Mouse (Mus musculus) lung, embryonic 14.5 days (tissue): ENCODE data around the gene Ankrd55. TPM values are rescaled to one million over a fixed set of nuclear protein-coding genes. Genes with fewer than 3 reads are reported as not detected.

Experiments used
- ATAC-seq: fragments of 200-750 bp; cut with Nextera tagmentation; 2 replicates; pipeline ENCODE4 v1.8.0; 2017; ENCODE audit warnings: mild to moderate bottlenecking, moderate TSS enrichment, moderate library complexity; ENCODE audit not compliant: insufficient read depth
- DNase-seq: peaks from one replicate; pipeline ENCODE4 v3.0.0-alpha.2; 2015
- H3K27ac ChIP-seq: fragments of 300-500 bp; sonication (generic); 2 replicates; pipeline ENCODE4 v1.5.1; 2014; ENCODE audit warnings: low read depth, mild to moderate bottlenecking, moderate library complexity
- H3K27me3 ChIP-seq: fragments of 300-500 bp; sonication (generic); 2 replicates; pipeline ENCODE4 v1.6.1; 2014; ENCODE audit warnings: low read length, control low read depth; ENCODE audit not compliant: insufficient read depth
- H3K36me3 ChIP-seq: fragments of 300-500 bp; sonication (generic); 2 replicates; pipeline ENCODE4 v1.6.1; 2014; ENCODE audit warnings: control low read depth; ENCODE audit not compliant: insufficient read depth
- H3K4me1 ChIP-seq: fragments of 300-500 bp; sonication (generic); 2 replicates; pipeline ENCODE4 v1.6.1; 2014; ENCODE audit warnings: antibody characterized with exemption, control low read depth; ENCODE audit not compliant: insufficient read depth
- H3K4me2 ChIP-seq: fragments of 300-500 bp; sonication (generic); 2 replicates; pipeline ENCODE4 v1.6.1; 2014; ENCODE audit warnings: mild to moderate bottlenecking
- H3K4me3 ChIP-seq: fragments of 300-500 bp; sonication (generic); 2 replicates; pipeline ENCODE4 v1.5.1; 2014; ENCODE audit warnings: low read depth, low read length
- H3K9ac ChIP-seq: fragments of 300-500 bp; sonication (generic); 2 replicates; pipeline ENCODE4 v1.6.1; 2014
- H3K9me3 ChIP-seq: fragments of 300-500 bp; sonication (generic); 2 replicates; pipeline ENCODE4 v1.6.1; 2016; ENCODE audit warnings: low read depth, low read length, control low read depth
- CTCF ChIP-seq: IDR thresholded peaks from 2 replicates; pipeline ENCODE4 v1.5.1; 2016; ENCODE audit warnings: antibody characterized with exemption, low read depth
- WGBS: fragments of 180-500 bp; shearing (Covaris S2); extraction: QIAGEN DNeasy Blood & Tissue Kit; methylation state at CpG from one replicate; pipeline ENCODE4 v1.1.7; 2014; 5-methylcytosine and 5-hydroxymethylcytosine counted together
- polyA plus RNA-seq: library from polyadenylated mRNA; unstranded; fragments of >200 nt; fragmentation: Nextera tagmentation; extraction: Ambion mirVana; gene quantifications from 2 replicates; pipeline ENCODE4 v1.2.1, GENCODE M21; 2014

Gene Ankrd55
- polyA plus RNA-seq, 1 experiment from 2014 or later: 0.18 TPM

DNA sequence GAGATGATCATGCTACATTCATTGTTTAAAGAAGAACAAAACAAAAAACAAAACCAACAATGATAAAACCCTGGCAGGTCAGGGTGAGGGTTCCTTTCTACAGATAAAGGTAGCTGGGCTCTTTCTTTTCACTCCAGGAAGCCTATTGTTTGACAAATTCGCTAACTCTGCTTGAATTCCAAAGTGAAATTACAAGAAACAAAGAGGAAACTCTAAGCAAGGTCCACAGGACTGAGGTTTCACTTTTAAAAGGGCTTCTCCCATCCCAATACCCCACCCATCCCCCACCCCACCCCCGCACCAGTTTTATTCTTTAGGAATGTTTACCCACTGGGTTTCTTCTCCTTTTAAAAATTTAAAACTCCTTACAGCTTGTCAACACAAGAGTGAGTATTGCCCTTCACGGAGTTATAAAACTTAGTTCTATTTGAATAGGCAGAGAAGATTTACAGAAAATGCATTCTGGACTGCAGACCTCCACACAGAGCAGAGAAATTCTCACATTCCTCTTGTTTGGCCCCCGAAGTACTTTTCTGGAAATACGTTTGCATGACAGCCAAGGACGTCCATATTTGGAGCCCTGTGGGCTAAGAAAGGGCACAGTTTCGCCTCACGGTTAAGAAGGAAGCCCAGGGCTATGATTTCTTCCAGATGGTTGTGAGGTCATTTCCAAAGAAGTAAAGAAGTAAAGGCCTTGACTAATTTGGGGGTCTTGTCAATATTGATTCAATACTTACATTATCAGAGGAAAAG lies 128.3 kb downstream of the Ankrd55 start:
- Histone ChIP-seq H3K9me3 (no peaks in the 10 kb centered on the region), H3K9ac (no peak overlapping the region; the same call in 1 of the 2 replicates), H3K27me3 (no peaks in the 10 kb centered on the region), H3K4me3 (no peak overlapping the region), H3K4me1 (peaks cover 11% of the 10 kb centered on the region; the same call in 1 of the 2 replicates), H3K36me3 (no peaks in the 10 kb centered on the region), H3K4me2 (peak overlapping the region; percentile 36), H3K27ac (peak overlapping the region; percentile 63)
- no peak for TF ChIP-seq CTCF
- 10% methylated on average over 8 of the region's 8 CpGs for WGBS
- peak; percentile 68 for DNase-seq
- peak; percentile 76 for ATAC-seq

DNA sequence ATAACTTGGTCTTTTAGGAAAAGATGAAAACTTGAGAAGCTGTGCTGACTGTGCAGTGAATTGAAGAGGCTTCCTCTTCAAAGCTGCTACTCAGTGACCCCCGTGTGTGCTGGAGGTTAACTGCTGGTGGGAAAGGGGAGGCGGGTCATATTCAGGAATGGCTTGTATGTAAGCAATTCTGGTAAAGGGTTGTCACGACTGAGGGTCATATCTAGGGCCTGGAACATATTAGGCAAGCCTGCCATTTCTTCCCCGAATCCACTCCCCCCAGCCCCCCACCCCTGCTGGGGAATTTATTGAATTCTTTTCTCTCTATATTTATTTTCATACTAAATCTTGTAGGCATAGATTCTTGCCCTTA lies 128.9 kb downstream of the Ankrd55 start:
- no peak overlapping the region; the same call in 1 of the 2 replicates for H3K4me2 ChIP-seq
- H3K9ac ChIP-seq: no peak overlapping the region
- 15% methylated on average over 4 of the region's 4 CpGs for WGBS
- no peak for TF ChIP-seq CTCF
- H3K4me3 ChIP-seq: no peak overlapping the region
- no peaks in the 10 kb centered on the region for H3K9me3 ChIP-seq
- no peaks in the 10 kb centered on the region for H3K36me3 ChIP-seq
- peaks cover 11% of the 10 kb centered on the region; the same call in 1 of the 2 replicates for H3K4me1 ChIP-seq
- DNase-seq (peak; percentile 47), ATAC-seq (peak; percentile 47; the same call in 1 of the 2 replicates)
- peak overlapping the region; percentile 63 for H3K27ac ChIP-seq
- H3K27me3 ChIP-seq: no peaks in the 10 kb centered on the region

DNA sequence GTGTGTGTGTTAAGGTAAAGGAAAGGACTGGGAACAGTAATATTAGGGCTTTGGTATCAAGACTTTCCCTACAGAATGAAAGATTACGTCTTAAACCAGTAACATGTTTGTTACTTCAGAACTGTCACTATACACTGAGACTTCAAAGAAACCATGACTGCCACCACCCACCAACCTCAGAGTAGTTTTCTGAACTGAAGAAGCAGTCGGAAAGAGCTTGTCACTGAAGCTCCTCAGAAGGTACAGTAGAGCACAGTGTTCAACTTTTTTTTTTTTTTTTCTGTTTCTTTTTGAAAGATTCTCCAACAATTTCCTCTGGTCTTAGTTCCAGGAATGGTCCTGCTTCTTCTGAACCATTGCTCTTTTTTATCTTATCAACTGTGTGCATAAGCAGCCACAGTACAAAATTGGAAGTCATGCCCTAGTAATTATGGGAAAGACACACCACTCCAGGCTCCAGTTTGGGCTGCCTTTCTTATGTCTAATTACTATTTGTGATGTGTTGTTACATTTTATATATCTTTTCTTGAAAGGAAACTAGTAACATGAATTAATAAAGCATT lies 129.7 kb downstream of the Ankrd55 start:
- H3K4me2 ChIP-seq: no peak overlapping the region
- no peaks in the 10 kb centered on the region for H3K9me3 ChIP-seq
- H3K36me3 ChIP-seq: no peaks in the 10 kb centered on the region
- ATAC-seq: no peak
- 56% methylated on average over 2 of the region's 2 CpGs for WGBS
- no peaks in the 10 kb centered on the region for H3K27me3 ChIP-seq
- no peak for DNase-seq
- TF ChIP-seq CTCF: no peak
- H3K4me3 ChIP-seq: no peak overlapping the region
- H3K4me1 ChIP-seq: peaks cover 11% of the 10 kb centered on the region; the same call in 1 of the 2 replicates
- H3K9ac ChIP-seq: no peak overlapping the region
- H3K27ac ChIP-seq: no peak overlapping the region

DNA sequence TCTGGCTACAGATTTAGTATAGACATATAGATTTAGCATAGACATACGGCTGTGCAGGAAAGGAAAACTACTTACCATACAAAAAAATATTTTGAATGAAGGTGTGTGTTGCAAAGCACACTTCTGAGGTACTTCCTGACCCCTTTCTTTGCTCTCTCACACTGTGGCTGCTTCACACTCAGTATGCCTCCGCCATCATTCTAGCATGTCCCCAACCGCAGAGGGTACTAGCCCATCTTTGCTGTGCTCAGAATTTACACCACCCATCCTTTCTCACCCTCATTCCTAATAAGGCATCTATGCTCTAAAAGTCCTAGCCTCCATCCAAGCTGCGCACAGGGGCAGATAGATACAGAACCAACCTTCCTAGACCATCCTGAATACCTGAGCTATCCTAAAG lies 130.3 kb downstream of the Ankrd55 start:
- no peak overlapping the region for H3K9ac ChIP-seq
- DNase-seq: no peak
- 85% methylated on average over 4 of the region's 4 CpGs for WGBS
- ATAC-seq: no peak
- no peak overlapping the region for H3K27ac ChIP-seq
- peaks cover 11% of the 10 kb centered on the region; the same call in 1 of the 2 replicates for H3K4me1 ChIP-seq
- H3K36me3 ChIP-seq: no peaks in the 10 kb centered on the region
- no peaks in the 10 kb centered on the region for H3K9me3 ChIP-seq
- TF ChIP-seq CTCF: no peak
- no peak overlapping the region for H3K4me3 ChIP-seq
- no peak overlapping the region for H3K4me2 ChIP-seq
- H3K27me3 ChIP-seq: no peaks in the 10 kb centered on the region

DNA sequence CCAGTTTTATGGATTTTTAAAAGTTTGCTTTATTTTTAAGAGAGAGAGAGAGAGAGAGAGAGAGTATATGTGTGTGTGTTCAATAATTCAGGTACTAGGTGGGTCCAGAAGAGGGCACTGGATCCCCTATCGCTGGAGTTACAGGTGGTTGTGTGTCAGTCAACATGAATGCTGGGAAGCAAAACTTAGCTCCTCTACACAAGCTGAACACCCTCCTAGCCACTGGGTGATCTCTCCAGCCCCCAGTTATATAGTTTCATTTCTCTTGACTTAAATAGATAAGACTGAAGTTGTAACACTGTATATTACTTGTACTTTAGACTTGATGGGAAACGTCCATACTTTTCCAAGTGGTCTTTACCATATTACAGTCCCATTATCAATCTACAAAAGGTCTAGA lies 136.0 kb downstream of the Ankrd55 start:
- no peak overlapping the region for H3K4me2 ChIP-seq
- no peaks in the 10 kb centered on the region for H3K27me3 ChIP-seq
- 82% methylated on average over 2 of the region's 2 CpGs for WGBS
- no peak overlapping the region for H3K27ac ChIP-seq
- H3K4me3 ChIP-seq: no peak overlapping the region
- no peaks in the 10 kb centered on the region for H3K4me1 ChIP-seq
- H3K9ac ChIP-seq: no peak overlapping the region
- H3K9me3 ChIP-seq: no peaks in the 10 kb centered on the region
- ATAC-seq: no peak
- no peaks in the 10 kb centered on the region for H3K36me3 ChIP-seq
- TF ChIP-seq CTCF: no peak
- DNase-seq: no peak

DNA sequence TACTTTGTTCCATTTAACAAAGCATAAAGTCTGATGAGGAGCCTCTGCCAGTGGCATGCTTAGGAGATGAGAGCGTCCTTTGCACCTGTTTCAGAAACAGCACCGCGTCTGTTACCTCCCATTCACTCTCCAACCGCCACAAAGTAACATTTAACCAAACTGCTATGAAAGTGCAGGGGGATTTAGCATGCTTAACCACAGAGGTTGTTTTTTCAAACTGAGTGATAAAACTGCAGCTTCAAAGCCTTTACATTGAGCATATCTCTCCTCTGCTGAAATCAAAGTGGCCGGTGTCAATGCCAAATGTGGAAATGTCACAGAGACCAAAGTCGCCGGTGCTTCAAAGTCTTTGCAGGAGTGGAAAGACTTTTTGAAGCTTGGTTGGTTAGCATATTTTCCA lies 136.4 kb downstream of the Ankrd55 start:
- no peak for DNase-seq
- 52% methylated on average over 7 of the region's 7 CpGs for WGBS
- no peak overlapping the region for H3K4me2 ChIP-seq

DNA sequence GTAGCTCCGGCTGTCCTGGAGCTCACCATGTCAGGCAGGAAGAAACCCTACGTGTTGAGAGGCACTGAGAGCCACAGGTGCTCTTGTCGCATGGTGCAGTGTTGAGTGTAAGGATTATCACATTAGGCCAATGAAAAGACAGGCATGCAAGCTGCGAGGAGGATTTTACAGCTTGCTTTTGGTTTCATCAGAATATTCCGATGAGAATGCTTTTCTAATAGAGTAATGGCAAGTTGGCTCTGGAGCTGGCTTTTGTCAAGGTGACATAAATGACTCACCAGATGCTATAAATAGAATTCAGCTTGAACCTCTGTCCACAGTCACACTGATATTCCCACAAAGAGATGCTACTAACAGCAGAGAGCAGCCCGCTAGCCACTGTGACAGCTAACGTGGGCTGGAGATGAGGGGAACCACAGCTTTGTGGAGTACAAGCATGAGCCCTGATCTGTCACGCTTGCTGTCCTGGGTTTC lies 137.0 kb downstream of the Ankrd55 start:
- WGBS: 49% methylated on average over 8 of the region's 8 CpGs
- no peak overlapping the region for H3K27ac ChIP-seq

More for the DNA sequence above, 136.4 kb downstream of the Ankrd55 start:
- Histone ChIP-seq H3K9me3 (no peaks in the 10 kb centered on the region), H3K36me3 (no peaks in the 10 kb centered on the region), H3K4me3 (no peak overlapping the region), H3K27ac (no peak overlapping the region), H3K9ac (no peak overlapping the region), H3K4me1 (no peaks in the 10 kb centered on the region), H3K27me3 (no peaks in the 10 kb centered on the region)
- no peak for TF ChIP-seq CTCF
- ATAC-seq: no peak

More for the DNA sequence above, 137.0 kb downstream of the Ankrd55 start:
- no peak for TF ChIP-seq CTCF
- no peaks in the 10 kb centered on the region for H3K4me1 ChIP-seq
- H3K4me2 ChIP-seq: no peak overlapping the region
- DNase-seq (no peak), ATAC-seq (no peak)
- H3K27me3 ChIP-seq: no peaks in the 10 kb centered on the region
- H3K9me3 ChIP-seq: no peaks in the 10 kb centered on the region
- no peaks in the 10 kb centered on the region for H3K36me3 ChIP-seq
- no peak overlapping the region for H3K4me3 ChIP-seq
- H3K9ac ChIP-seq: no peak overlapping the region
